Mouse (Mus musculus): Measurements from ENCODE around the gene Sectm1a.
"Not testable (repeated sequence)": the region's sequence is repeated elsewhere in the genome, so short reads cannot be mapped to it uniquely, and the experiment has no call there.

Gene Sectm1a

DNA sequence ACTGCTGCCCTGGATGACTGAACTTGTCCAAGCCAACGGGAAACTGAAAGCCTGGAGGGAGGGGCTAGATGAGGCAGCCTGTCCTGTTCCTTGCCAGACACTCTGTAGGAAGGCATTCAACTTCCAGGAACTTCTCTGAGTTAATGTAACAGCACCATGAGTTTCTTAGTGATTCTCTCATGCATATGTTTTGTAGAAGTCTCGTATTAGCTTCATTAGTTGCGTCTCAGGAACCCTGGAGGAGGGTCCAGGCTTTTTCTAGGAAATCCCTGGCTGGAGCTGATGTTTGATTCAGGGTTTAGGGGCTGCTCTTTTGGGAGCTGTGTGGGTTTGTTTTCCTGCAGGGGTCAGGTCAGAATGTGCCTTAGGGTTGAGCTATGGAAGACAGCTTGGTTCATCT lies at the start of gene Sectm1a:
TSS of gene Sectm1a (minus strand) at position 101 of the 400 bp plus-strand sequence.
- no peak for DNase-seq (ENCODE audit: low spot score in 2 of 2)

DNA sequence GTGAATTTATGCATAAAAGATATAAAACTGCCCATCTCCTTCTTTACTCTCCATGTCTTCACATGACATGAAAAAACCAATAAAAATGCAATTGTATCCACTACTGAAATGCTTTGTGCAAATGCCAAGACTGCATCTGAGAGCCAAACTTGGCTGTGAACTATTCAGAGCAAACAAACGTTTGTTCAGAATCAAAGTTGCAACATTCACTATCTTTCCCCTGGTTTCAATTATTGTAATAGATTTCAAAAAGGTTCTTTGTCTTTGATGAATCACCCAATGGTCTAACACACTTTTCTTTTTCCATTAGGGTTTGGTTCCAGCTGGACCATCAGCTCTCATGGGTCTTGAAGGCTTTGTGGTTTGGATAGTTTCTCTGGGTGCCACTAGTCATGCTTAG lies 48.6 kb upstream of the Sectm1a start:
- no peak for DNase-seq (ENCODE audit: low spot score in 2 of 2)

GRCm38 (mm10) chr11:121127441-121127840 lies 46.4 kb upstream of the Sectm1a start:
- no peak for DNase-seq (ENCODE audit: low spot score in 2 of 2)

GRCm38 (mm10) chr11:121126395-121126794 lies 45.4 kb upstream of the Sectm1a start:
- DNase-seq (ENCODE audit: low spot score in 2 of 2), result no peak

DNA sequence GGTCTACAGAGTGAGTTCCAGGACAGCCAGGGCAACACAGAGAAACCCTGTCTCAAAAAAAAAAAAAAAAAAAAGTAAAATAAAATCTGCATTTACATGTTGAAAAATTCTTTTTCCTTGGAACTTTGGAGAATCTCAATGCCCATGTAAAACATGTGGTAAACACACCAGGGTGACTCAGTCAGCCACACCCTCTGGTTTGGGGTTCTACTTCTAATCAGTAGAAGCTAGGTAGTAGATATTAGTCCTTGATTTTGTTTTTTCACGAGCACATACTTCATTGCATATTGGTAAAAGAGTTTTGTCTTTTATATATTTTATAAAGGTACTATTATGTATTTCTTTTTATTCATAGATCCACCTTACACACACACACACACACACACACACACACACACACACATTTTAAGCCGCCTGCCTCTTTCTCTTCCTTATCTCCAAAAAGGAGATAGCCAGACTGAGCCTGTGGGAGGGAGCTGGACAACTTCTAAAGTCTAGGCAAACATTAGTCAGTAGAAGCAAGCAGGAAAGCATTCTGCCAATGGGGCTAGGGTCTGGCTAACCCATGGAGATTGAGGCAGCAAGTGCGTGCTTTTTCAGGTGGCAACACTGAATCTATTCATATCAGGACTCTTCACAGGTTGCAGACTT lies 44.6 kb upstream of the Sectm1a start:
- DNase-seq (ENCODE audit: low spot score in 2 of 2), result no peak

DNA sequence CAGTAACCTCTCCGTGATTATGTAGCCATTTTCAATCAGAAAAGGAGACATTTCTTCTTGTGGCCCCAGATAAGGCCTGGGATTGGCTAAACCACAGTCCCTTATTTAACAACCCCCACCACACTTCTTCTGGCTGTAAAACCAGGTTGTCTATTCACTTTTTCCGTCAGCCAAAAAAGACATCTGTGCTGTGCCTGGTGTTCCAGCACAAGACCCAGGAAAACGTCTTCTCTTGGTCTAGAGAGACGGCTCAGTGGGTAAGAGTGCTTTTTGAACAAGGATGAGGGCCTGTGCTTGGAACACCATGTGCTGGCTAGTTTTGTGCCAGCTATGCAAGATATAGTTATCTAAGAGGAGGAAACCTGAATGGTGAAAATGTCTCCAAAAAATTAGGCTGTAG lies 42.4 kb upstream of the Sectm1a start:
- no peak for DNase-seq (ENCODE audit: low spot score in 2 of 2)

DNA sequence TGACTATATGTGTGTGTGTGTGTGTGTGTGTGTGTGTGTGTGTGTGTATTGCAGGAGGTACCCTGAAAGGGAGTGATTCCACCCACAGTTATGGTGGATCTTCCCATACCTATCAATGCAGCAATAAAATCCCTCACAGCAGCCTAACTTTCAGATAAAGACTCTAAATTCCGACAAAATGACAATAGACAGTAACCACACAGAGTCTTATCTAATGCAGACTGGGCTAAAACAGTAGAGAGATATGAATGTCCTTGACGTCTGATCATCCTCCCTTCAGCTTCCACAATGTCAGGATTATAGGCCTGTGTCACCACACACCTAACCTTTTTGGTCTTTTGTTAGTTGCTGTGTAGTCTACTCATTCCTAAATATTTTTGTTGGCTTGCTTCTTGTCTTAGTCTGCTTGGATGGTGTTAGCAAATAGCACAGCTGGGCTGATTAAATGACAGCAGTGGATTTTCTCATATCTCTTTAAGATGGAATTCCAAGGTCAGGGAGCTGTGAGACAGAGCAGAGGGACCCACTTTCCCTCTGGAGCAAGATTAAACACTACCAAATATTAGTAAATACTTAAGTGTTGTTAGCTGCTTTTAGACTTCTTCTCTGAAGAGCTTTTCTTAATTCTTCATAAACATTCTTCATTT lies 41.1 kb upstream of the Sectm1a start:
- DNase-seq (ENCODE audit: low spot score in 2 of 2), result no peak

- DNase-seq (ENCODE audit: low spot score in 2 of 2), result no peak
These were observed 40.1 kb upstream of the Sectm1a start for GRCm38 (mm10) chr11:121121151-121121550.

DNA sequence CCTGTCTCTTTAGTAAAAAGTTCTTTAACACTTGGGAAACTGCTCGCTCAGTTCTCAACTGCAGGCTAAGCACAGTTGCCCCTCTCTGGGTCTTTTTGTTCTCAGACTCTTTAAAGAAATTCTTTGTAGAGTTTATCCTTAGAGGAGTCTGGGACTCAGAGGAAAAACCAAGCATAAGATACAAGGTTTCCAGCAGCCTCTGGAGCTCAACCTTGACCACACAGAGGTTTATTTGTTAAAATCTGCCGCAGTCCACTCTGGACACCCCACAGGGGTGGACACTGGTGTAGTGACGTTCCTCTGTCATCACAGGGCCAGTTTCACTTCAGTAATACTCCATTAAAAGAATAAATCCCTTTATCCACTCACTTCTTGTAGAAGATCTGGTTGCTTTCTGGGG lies 37.6 kb upstream of the Sectm1a start, which contains the start of gene Tex19.2:
TSS of gene Tex19.2 (minus strand) at position 101 of the 400 bp plus-strand sequence.
- DNase-seq (ENCODE audit: low spot score in 2 of 2), result no peak

DNA sequence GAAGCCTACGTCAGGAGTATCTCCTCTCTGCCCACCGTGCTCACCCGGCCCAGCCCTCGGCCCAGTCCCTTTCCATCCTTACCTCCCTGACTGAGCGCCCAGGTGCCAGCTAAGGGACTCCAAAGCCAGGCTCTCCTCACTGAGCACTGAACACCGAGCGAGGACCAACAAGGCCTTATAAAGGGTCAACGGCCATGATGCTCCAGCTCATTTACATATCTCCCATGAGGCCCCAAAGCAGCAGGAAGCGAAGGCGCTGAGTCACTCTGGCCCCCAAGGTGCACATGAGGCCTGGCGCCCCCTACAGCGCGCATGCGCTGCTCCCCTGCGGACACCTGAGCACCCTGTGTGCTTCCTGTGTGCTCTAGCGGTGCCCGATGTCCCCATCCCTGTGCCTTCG lies 37.1 kb upstream of the Sectm1a start:
- DNase-seq (ENCODE audit: low spot score in 2 of 2), result no peak

DNA sequence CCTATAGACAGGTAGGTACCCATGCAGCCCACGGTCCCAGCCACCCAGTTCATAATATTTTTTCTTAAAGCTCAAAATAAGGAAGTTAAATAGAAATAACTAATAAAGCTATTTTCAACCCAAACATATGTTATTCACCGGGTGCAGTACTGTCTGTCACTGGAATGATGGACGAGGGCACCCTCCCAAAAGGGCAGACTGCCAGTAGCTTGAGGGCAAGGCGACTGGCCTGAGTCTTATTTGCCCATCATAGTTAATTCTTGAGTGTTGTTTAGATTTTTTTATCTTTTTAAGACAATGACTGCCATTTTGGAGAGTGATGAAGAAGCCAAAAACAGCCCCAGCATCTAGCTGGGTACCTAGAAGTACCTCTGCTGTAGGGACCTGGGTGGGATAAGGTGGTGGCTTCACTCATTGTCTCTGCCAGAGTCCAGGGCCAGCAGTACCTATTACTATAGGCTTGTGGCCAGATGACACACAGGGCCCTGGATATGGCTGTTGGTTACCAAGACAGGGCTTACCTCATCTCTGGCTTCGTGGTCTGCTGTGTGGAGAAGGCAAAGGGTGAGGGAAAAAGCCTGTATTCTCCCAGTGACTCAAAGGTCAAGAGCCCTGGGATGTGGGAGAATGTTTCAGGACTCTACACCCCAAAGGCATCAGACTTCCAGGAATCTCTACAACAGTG lies 31.2 kb upstream of the Sectm1a start:
- peak; percentile 45 to 81 for DNase-seq (ENCODE audit: low spot score in 2 of 2)

GRCm38 (mm10) chr11:121111601-121112000 lies 30.6 kb upstream of the Sectm1a start:
- DNase-seq (ENCODE audit: low spot score in 2 of 2), result no peak

- DNase-seq (ENCODE audit: low spot score in 2 of 2), result no peak
These were observed 30.0 kb upstream of the Sectm1a start for GRCm38 (mm10) chr11:121111051-121111450.

- peak in 1 of 2 experiments; percentile 55 for DNase-seq (ENCODE audit: low spot score in 2 of 2)
These were observed 29.0 kb upstream of the Sectm1a start for GRCm38 (mm10) chr11:121109986-121110385.

- DNase-seq (ENCODE audit: low spot score in 2 of 2), result no peak
These were observed 27.0 kb upstream of the Sectm1a start for GRCm38 (mm10) chr11:121108061-121108460.

- DNase-seq (ENCODE audit: low spot score in 2 of 2), result not testable (repeated sequence)
These were observed 26.2 kb upstream of the Sectm1a start for GRCm38 (mm10) chr11:121107242-121107641.

DNA sequence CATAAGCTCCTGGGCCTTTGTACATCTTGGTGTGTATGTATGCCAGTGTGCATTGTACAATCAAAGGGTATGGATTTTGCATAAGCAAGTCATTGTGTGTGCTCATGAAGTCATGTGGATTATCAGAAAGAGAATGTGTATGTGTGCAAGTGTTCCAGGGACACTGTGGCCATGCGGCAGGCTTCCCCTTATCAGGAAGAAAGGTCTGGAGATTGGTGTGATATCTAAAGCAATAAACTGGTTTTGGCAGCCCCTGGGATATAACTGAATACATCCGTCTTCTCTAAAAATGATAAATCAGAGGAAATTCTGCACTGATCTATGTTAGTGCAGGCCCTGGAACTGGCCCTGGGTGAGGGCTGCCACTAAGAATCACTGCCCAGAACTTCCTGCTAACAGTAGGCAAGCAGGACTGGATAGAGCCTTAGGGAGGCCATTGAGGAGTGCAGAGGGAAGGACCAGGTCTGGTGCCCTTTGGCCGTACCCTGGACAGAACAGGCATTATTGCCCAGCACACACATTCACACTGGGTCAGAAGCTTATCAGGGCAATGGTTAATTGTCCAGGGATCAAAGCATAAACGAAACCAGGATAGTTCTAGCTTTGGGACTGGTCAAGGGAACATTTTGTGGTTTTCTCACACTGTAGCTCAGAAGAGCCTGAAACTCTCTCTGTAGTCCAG lies 20.2 kb upstream of the Sectm1a start:
- no peak for DNase-seq (ENCODE audit: low spot score in 2 of 2)

- DNase-seq (ENCODE audit: low spot score in 2 of 2), result no peak
These were observed 19.7 kb upstream of the Sectm1a start for GRCm38 (mm10) chr11:121100692-121101091.

DNA sequence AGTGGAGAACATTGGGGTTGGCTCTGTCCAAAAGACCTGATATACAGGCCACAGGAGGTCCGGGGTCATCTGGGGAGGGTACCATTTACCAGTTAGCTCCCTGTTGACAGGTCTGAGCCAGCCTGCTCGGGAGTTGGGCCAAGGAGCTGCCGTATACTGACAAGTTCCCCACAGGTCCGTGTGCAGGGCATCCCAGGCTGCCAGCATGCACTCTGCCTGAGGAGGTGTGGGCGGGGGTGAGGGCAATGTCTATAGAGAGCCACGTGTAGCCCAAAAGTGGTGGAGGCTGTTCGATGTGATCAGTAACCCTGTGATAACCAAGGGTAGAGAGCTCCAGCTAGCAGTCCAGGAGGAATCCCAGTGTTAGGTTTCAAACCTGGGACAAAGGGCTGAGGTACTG lies 18.7 kb upstream of the Sectm1a start:
- no peak for DNase-seq (ENCODE audit: low spot score in 2 of 2)

DNA sequence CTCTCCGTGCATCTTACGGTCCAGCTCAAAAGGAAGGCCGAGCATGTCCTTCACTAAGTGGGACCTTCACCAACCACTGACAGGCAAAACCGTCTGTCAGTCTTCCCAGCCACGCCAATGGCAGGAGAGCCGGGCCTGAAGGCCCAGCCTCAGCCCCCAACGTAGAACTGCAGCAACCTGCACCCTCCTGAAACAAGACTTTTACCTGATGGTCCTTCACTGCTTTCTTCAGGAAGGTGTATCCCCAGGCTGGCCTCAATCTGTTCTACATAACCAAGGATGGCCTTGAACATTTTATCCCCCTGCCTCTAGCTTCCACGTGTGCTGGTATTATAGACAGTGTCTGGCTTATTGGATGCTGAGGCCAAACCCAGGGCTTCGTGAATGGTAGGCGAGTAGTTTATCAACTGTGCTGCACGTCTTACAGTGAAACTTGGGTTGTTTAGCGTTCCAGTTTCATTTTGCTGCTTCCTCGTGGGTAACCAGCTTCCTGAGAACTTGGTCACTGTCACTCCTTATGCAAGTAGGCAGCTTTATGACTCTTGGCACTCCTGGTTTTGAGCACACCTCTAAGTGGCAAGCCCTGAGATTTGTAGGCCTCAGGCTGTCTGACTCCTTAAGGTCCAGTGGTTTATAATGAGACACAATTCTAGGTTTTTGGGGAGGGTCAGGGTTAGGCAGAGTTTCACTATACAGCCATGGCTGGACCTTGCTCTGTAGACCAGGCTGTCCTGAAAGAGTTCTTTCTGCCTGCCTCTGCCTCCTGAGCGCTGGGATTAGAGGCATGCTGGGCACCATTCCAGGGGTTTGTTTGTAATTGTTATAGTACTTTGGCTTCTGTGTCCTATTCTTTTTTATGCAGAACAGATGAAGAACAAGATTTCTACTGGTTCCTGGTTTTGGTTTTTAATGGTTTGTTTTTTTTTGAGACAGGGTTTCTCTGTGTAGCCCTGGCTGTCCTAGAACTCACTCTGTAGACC lies 11.9 kb upstream of the Sectm1a start:
- no peak for DNase-seq (ENCODE audit: low spot score in 2 of 2)

DNA sequence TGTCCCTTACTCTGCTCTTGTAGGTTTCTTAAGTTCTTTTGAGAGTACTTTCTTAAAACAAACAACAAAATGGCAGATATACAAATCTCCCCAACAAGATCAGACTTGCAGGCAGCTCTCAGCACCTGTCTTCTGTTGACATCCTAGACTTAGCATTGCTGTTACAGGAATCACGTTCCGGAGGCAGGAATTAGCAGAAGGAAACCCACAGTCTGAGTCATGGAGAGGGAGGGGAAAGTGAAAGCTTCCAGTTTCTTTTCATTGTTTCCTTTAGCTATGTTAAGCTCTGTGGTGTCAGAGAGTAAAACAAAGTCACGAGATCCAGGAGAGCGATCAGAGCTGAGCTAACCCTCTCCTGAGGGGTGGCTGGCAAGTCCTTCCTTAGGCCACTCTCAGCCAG lies 9.9 kb upstream of the Sectm1a start:
- DNase-seq (ENCODE audit: low spot score in 2 of 2), result no peak

Measured in cerebellum, postnatal 4 days (tissue).